Mouse (Mus musculus): Measurements from ENCODE around the gene Tspan6. TPM values are rescaled to one million over a fixed set of nuclear protein-coding genes. Genes with fewer than 3 reads are reported as not detected.
A peak's percentile ranks its signal among the peaks of the same experiment; 100 is the strongest.

The Tspan6 gene
- total RNA-seq (2017): 2.3 TPM in 1 of 3 replicates, not detected in the others

DNA sequence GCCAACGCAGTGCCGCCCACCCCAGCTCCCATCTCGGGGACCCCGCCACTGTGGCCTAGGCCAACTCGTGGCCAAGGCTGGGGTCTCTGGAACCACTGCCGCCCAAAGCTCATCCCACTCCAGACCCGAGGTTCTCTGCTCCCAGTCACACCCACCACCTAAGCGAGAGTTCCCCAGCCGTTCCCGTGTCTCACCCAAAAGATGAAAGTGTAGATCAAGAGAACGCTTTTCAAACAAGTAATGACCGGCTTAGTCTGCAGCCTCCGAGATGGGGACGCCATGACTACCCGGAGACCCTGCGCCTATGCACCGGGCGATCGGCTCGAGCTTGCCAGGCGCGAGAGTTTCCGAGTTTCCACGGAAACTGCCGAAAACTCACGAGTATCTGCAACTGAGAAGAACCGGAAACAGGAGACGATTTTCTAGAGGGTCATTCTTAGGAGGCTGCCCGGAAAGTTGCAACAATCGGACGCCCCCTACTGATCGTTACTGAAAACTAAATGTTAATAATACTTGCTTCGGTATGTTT lies at the start of gene Tspan6:
Gene Tspan6, minus strand, starts transcription at position 416 of the 529 bp plus-strand sequence.
- no peak for ATAC-seq (replicated peaks; ENCODE audit: insufficient number of reproducible peaks, low FRiP score, low TSS enrichment, poor library complexity, severe bottlenecking)

DNA sequence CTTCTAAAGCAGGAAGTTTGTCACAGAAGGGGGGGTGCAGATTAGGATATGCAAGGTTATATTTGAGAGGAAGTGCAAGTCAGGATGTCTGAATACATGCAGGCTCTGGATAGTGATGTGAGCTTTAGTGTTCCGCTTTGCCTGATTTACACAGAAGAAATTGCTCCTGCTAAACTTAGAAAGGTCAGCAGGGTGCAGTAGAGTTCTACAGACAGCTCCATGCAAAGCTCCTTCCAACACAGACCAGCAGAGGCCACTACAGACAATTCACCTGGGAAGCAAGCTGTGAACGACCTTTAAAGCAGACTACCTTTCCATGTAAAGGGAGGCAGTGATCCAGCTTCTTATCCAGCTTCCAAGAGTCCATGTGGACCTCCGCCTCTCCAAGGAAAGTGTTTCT lies 49.2 kb upstream of the Tspan6 start:
- ATAC-seq (replicated peaks; ENCODE audit: insufficient number of reproducible peaks, low FRiP score, low TSS enrichment, poor library complexity, severe bottlenecking): no peak

DNA sequence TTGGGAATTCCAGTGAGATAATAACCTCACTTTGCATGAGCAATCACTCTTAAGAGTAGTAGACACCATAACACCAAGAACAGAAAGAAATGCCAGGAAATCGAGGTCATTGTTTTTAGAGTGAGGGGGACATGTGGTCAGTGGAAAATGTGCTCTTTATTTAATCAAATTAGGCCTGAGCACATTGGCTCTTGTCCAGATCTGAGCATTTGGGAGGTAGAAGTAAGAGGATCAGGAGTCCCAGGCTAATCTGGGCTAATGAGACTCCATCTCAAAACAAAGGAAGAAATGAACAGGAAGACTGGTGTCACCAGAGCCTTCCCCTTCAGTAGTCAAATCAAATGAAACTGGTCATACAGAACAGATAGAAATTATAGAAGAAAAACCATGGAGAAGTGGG lies 41.3 kb upstream of the Tspan6 start:
- no peak for ATAC-seq (replicated peaks; ENCODE audit: insufficient number of reproducible peaks, low FRiP score, low TSS enrichment, poor library complexity, severe bottlenecking)

DNA sequence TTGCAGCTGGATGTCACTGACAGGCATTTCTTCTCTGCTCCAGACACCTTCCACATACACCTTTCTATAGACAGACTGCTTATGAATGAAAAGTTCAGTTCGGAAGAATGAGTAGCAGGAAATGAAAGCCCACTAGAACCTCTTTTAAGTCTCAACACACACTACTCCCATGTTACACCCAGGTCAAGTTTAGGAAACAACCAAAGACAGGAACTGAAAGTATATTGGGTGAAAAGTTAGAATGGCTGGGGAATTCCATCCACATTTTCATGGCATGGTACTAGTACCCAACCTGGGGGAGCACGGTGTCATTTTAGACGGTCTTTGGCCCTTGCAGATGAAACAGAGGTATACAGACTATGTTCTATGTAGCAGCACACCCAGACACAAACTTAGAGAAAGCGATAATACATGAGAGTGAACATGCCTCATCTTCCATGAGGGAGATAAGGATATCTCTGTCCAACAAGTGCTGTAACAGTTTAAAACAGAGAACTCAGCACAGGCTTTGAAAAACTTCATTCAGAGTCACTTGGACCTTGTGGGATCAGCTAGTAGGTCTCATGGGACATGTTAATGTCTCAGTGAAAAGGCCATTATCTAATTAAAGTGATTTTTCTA lies 38.5 kb upstream of the Tspan6 start:
- ATAC-seq (replicated peaks; ENCODE audit: insufficient number of reproducible peaks, low FRiP score, low TSS enrichment, poor library complexity, severe bottlenecking): no peak

DNA sequence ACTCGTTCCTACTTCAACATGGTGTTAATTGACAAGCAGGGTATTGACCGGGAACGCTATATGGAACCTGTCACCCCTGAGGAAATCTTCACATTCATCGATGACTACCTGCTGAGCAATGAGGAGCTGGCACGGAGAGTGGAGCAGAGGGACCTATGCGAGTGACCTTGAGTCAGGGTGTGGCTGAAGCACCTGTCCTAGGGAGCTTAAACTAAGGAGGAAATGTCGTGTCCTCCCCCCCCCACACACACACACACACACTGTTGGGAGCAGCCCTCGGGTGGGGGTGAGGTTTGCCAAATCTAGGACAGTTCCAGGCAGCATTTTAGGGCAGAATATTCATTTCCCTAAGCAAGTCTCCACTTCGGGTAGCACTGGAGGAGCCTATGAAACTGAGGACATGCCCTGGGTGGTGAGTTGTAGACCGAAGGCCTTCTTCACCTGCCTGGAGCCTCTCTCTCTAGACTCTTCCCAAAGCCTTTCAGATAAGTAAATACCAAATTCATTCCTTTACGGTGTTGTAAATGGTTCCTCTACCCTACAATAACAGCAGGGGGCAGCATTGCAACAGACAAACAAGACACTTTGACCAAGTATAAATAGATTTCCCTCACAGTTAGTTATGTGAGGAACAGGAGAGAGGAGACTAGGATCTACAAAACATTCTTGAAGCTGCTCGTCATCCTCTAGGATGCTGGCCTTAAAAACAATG lies 33.2 kb upstream of the Tspan6 start:
- ATAC-seq (replicated peaks; ENCODE audit: insufficient number of reproducible peaks, low FRiP score, low TSS enrichment, poor library complexity, severe bottlenecking): no peak

DNA sequence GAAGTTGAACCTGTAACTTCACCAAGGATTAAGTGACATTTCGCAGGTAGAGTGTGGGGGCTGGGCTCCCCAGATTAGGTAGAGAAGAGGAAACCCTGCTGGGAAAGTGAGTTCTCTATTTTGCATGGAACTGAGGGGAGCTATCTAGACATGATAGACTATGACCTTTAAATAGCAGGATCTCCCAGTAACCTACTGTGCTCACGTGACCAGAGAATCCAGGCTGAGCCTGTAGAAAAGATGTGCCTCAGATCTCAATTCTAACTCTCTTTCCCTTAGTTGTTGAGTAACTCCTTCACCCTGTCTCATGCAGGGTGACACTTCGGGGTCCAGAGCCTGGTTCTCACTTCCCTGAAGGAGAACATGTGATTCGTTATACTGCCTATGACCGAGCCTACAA lies 28.5 kb upstream of the Tspan6 start:
- no peak for ATAC-seq (replicated peaks; ENCODE audit: insufficient number of reproducible peaks, low FRiP score, low TSS enrichment, poor library complexity, severe bottlenecking)

DNA sequence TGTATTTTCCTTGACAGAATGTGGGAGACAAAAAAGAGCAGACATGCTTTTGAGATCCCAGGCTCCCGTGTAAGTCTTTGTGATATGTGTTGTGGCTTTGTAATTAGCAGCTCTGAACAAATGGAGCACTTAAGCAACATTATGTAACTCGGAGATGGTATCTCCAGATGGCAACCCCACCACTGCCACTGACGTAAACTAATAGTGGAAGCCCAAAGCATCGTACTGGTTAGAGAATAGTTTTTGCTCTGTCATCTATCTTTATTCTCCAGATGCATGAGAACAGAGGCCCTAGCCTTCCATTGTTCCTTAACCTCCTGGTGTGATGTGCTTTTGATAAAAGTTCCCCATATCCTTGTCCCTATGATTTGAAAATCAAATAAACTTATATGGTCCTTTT lies 23.0 kb upstream of the Tspan6 start:
- no peak for ATAC-seq (replicated peaks; ENCODE audit: insufficient number of reproducible peaks, low FRiP score, low TSS enrichment, poor library complexity, severe bottlenecking)

DNA sequence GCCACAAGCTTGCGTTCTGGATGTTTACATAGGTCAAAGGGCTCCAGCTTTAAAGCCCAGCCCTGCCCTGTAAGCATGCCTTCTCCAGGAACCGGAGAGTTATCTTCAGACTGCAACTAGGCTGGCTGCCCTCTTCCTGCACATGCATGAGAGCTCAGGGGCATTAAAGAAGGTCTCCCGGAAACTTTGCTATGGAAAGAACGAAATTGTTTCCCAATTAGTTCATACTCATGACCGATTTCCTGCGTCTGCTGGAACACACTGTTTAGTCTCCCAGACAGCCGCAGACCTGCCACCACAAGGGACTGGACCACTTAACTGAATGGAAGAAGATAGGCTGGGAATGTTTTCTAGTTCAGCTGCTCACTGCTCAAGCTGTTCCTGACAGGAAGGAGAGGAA lies 16.0 kb upstream of the Tspan6 start:
- ATAC-seq (replicated peaks; ENCODE audit: insufficient number of reproducible peaks, low FRiP score, low TSS enrichment, poor library complexity, severe bottlenecking): no peak

DNA sequence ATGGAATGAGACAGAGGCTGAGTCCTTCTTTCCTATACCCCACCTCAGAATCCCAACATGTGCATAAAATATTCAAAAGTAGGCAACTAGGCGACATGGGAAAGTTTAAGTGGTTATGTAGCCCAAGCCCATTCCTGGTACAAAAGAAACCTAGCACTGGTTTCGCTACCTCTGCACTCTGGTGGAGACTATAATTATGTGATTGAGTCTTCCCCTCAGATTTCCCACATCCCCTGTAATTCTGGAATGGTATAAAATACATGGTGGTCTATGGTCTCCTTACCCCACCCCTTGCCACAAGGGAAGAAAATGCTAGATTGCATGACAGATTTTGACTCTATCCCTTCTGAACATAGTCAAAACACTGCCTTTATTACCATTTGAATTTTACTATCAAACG lies 14.8 kb upstream of the Tspan6 start:
- ATAC-seq (replicated peaks; ENCODE audit: insufficient number of reproducible peaks, low FRiP score, low TSS enrichment, poor library complexity, severe bottlenecking): no peak

DNA sequence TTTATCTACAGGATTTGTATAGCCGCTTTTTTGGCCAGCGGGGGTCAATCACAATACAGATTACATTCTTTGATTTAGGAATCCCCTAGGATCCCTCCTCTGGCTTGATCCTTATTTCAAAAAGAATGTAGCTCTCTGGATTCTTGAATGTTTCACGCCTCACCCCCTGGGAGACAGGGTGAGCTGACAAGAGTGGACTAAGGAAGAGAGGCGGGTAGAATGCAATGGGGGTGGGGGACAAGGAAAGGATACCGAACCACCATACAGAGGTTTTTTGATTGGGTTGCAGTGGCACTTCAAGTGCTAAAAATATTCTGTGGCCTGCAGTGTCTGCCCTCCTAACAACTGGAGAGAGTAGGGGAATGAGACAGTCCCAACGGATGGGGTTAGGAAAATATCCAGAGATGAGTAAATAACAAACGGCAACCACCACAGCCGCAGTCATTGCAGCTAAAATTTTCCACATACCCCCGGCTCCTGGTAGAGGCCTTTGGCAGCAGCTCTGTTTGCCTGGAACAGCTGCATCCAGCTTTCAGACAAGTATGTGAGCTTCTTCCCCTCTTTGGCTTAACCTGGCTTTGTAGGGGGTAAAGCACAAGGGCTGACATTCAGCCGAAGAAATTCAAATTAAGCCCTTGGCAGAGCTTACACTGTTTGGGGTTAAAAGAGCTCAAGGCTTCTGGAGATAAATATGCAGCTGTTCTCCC lies 13.3 kb upstream of the Tspan6 start:
- ATAC-seq (replicated peaks; ENCODE audit: insufficient number of reproducible peaks, low FRiP score, low TSS enrichment, poor library complexity, severe bottlenecking): no peak

DNA sequence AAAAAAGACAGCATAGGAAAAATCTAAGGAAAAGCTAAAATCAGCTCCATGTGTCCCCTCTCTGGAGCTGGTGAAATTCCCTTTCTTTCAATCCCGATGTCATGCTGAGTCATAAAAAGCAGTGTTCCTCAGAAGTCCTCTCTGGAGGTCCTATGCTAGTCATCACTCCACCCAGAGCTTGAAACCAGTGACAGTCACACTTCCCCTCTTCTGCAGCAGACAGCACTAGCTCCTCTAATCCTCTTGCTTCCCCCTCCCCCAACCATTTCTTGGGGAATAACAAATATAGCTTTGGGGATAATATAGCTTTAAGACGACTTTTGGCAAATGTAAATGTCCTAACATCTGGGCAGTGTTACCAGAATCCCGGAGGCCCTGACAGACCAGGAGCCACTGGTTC lies 10.0 kb upstream of the Tspan6 start, which contains the start of gene Srpx2:
Gene Srpx2, plus strand, starts transcription at position 166 of the 400 bp plus-strand sequence.
- no peak for ATAC-seq (replicated peaks; ENCODE audit: insufficient number of reproducible peaks, low FRiP score, low TSS enrichment, poor library complexity, severe bottlenecking)

DNA sequence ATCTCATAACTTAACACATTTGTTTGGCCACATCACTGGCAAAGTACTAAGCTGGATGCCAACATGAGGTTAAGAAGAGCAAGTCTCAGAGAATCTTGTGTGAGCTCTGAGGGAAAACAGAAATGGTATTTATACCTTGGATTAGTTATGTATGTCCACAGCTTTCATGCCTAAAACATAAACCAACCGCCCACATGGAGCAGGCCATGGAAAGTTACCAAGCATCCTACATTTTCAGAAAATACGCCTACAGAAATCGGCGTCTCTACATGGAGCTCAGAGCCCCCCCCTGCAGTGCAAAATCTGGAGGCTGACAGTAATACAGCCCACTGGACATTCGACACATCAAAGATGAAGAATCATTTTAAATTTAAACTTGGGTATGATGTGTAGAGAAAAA lies 10.1 kb downstream of the Tspan6 start:
- no peak for ATAC-seq (replicated peaks; ENCODE audit: insufficient number of reproducible peaks, low FRiP score, low TSS enrichment, poor library complexity, severe bottlenecking)

DNA sequence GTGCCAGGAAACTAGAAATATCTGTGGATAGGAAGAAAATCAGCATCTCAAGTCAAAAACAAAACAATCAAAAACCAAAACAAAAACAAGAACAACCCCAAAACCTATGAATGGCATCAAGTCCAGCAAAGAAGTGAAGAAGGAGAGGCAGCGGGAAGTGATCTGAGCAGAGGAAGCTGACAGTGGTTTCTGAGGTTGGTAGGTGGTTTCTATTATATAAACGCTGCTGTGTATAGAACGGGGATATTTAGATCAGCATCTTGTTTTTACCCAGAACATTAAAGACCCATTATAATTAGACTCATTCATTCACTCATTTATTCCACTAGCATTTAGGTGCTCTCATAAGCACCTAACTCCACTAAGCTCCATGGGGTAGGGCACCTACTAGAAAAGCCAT lies 10.9 kb downstream of the Tspan6 start:
- ATAC-seq (replicated peaks; ENCODE audit: insufficient number of reproducible peaks, low FRiP score, low TSS enrichment, poor library complexity, severe bottlenecking): no peak

DNA sequence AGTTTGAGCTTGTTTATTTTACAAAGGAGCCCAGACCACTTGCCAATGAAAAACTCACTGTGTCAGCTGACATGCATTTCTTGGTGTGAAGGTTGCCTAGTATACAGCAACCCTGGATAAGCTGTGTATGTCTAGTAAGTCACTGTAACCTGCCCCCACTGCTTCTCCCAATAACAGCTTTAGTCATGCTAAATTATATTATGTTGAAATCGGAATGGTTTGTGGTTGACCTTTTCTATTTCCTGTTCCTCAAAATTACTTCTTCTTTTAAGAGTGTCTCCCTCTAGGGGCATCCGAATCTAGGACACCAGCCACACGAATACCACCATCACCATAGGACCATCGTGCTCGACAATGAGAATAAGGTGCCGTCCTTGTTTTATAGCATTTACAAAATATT lies 28.5 kb downstream of the Tspan6 start:
- ATAC-seq (replicated peaks; ENCODE audit: insufficient number of reproducible peaks, low FRiP score, low TSS enrichment, poor library complexity, severe bottlenecking): peak; percentile 73

DNA sequence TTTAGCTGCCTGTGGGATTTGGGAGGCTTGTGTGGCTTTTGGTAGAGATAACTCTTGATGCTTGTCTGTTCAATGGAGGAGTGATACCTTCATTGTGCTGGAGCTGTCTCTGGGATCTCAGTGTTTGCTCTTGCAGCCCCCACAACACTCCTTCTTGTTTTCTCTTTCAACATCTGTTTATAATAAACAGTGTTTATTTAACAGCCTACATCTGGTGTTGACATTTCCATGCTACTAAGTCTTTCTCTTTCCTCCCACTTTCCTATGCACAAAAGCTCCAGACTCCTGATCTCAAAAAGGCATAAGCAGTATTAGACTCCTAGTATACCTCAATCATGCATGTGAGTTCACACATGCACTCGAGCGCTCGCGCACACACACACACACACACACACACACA lies 44.6 kb downstream of the Tspan6 start:
- ATAC-seq (replicated peaks; ENCODE audit: insufficient number of reproducible peaks, low FRiP score, low TSS enrichment, poor library complexity, severe bottlenecking): no peak

DNA sequence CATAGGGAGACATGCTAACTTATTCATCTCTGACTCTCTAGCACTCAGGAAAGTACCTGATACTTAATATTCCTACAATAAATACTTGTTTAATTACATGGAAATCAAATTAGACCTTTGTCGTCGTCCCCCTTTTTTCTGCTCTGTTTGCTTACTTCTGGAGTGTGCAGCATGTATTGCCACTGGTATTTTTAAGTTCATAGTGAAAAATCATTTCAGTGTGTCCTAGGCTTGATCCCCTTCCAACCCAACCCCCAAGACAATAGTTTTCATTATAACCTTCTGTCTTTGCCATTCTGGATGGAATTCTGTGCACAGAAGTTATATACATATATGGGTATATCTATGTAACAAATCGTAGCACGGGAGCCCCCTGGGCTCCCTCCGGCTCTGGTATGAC lies 47.5 kb downstream of the Tspan6 start, which contains the start of gene Tnmd:
Gene Tnmd, plus strand, starts transcription at position 301 of the 400 bp plus-strand sequence.
- no peak for ATAC-seq (replicated peaks; ENCODE audit: insufficient number of reproducible peaks, low FRiP score, low TSS enrichment, poor library complexity, severe bottlenecking)

Measured in monocyte, adult 5-6 weeks (primary cell).